Mouse (Mus musculus): ENCODE results near the gene Dazap2.

The Dazap2 gene

DNA sequence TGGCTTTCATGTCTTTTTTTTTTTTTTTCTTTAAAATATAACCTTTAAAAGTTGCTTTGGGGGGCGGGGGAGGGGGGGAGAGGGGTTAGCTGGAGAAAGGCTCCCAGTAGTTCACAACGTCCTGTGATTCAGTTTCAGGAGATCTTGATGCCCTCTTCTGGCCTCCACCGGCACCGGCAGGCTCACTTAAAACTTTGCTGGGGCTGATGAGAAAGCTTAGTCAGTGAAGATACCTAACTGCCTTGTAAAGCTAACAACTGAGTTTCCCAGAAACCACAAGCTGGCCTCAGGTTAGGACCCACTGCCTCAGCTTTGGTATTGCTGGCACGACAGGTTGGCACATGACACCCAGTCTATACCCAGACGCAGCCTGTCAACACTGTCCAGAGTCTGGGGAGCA lies 22.5 kb downstream of the Dazap2 start:
- DNase-seq (ENCODE audit: low spot score in 2 of 2): no peak

DNA sequence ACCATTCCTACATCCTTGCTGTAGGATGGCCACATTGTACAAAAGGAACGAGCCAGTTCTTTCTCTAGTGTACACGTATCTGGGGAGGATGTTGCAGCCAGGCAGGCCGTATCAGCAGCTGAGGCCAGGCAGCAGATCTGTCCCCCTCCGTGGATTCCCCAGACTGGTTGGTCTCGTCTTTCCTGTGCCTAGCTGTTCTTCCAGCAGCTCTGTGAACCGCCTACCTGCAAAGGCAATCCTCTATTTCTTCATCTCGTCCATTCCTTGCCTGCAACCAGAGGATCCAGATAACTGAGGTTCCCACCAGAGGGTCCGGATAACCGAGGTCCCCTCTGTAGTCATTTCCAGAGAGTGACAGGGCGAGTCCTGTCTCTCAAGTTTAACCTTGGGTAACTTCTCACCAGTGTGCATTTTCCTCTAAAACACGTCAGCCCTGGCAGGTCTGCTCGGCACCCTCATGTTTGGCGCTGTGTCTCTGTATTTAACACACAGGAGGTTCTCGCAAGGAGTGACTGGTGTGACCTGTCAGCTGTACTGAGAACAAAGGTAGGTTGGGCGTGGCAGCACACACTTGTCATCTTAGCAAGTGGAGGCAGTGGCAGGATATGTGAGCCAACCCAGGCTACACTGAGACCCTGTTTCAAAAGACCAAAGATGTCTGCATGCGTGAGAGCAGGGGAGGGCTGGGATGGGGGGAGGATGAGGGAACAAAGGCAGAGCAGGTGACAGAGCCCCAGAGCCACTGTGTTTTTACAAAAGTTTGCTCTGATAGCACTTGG lies 25.0 kb downstream of the Dazap2 start:
- no peak for DNase-seq (ENCODE audit: low spot score in 2 of 2)

- DNase-seq (ENCODE audit: low spot score in 2 of 2): no peak
Observed at GRCm38 (mm10) chr15:100641226-100641810, 26.2 kb downstream of the Dazap2 start.

DNA sequence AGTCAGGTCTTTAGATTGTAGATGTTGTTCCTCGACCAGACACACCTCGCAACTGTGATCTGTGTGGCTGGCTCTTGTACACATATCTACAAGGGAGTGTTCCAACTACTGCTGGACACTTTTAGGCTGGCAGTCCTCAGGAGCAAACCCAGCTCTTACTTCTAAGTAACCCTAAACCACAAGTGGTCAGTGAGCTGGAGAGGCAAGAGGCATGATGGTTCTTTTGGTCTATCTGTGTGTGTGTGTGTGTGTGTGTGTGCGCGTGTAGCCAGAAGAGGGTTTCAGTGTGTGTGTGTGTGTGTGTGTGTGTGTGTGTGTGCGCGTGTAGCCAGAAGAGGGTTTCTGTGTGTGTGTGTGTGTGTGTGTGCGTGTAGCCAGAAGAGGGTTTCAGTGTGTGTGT lies 27.3 kb downstream of the Dazap2 start:
- no peak for DNase-seq (ENCODE audit: low spot score in 2 of 2)

DNA sequence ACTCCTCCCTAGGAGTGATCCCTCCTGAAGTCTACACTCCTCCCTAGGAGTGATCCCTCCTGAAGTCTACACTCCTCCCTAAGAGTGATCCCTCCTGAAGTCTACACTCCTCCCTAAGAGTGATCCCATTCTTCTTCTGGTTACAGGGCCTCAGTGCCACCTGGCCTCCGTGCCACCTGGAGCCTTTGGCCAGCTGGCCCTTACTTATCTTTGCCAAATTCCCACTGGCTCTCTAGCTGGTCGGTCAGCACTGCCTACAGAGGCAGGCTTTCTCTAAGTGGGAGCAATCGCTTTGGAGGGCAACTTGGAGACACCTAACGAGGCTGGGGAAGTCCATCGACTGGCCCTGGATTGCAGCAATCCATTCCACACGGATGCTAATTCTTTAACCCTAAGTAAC lies 31.0 kb downstream of the Dazap2 start:
- no peak for DNase-seq (ENCODE audit: low spot score in 2 of 2)

DNA sequence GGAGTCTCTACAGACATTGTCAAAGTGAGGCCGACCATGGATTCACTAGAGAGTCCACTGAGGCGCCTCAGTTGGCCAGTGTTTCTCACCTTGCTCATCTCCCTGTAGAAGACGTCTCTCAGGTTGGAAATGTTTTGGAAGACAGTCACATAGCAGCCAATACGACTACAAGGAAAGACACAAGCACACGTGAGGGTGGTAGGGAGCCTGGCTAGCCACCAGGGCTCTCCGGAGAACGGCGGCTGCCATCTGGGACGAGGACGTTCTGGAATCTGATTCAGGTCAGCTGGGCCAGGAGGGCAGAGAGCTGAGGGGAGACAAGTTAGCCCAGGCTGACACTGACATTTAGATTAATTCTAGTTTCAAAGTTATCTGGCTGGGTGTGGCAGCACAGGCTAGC lies 35.0 kb downstream of the Dazap2 start:
- DNase-seq (ENCODE audit: low spot score in 2 of 2): no peak

GRCm38 (mm10) chr15:100651610-100652009 lies 36.5 kb downstream of the Dazap2 start:
- DNase-seq (ENCODE audit: low spot score in 2 of 2): no peak

DNA sequence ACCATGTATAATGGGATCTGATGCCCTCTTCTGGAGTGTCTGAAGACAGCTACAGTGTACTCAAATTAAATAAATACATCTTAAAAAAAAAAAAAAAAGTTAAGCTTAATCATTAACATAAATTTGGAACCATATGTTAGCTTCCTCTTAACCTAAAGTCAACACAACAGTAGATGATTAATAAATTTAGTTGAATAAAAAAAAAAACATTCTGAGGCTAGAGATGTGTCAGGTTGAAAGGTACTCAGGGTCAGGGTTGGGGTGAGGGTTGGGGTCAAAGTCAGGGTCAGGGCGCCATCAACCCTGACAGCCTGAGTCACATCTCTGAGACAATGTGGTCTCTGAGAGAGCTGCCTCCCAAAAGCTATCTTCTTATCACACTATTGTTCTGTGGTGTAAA lies 39.1 kb downstream of the Dazap2 start:
- DNase-seq (ENCODE audit: low spot score in 2 of 2): no peak

DNA sequence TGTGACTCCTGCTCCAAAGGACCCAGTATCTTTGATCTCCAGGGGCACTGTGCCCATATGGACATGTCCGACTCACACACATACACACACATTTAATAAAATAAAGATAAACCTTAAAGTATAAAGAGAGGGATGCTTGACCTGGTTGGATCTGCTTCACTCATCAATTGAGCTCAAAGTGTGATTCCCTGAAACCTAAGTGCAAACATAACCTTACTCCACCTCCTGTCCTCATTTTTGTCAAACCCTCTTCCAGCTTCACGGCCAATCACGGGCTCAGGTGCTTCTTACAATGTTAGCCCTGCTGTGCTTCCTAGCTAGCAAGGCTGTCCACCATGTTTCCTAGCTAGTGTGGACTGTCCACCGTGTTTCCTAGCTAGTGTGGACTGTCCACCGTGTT lies 40.1 kb downstream of the Dazap2 start:
- DNase-seq (ENCODE audit: low spot score in 2 of 2): no peak

GRCm38 (mm10) chr15:100660306-100660705 lies 45.2 kb downstream of the Dazap2 start:
- DNase-seq (ENCODE audit: low spot score in 2 of 2): peak; percentile 44 to 50

DNA sequence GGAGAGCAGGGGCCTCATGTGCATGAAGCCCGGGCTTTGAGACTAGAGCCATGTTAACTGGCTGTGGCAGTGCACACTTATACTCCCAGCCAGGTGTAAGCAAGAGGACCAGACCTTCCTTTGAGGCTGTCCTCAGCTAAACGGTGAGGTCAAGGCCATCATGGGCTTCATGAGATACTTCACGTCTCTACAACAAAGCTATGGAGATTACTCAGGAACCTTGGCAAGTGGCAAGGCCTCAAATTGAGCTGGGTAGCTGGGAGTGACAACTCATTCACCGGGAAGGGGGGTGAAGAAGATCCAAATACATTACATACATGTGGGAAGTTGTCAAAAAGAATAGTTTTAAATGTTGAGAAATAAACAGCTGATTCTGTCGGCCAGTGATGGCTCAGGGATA lies 45.7 kb downstream of the Dazap2 start:
- no peak for DNase-seq (ENCODE audit: low spot score in 2 of 2)

DNA sequence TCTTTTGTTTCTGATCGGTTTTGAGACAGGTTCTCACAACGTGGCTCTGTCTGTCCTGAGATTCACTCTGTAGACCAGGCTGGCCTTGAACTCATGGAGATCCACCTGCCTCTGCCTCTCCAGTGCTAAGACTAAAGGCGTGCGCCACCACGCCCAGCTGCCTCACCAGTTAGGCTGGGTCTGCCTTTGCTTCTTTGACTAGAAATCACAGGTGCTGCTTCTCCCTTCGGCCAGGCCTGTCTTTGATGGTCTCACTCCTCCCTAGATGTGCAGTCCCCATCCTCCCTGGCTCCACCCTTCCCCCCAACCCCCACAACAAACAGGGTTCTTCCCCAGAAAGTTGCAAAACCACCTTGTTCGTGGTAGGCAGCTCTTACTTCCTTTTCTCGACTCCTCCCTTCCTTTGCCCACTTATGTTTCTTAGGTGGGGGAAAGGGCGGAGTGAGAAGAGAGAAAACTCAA lies 49.7 kb downstream of the Dazap2 start:
- DNase-seq (ENCODE audit: low spot score in 2 of 2): no peak

- no peak for DNase-seq (ENCODE audit: low spot score in 2 of 2)
Observed at GRCm38 (mm10) chr15:100665411-100666218, 50.5 kb downstream of the Dazap2 start.

DNA sequence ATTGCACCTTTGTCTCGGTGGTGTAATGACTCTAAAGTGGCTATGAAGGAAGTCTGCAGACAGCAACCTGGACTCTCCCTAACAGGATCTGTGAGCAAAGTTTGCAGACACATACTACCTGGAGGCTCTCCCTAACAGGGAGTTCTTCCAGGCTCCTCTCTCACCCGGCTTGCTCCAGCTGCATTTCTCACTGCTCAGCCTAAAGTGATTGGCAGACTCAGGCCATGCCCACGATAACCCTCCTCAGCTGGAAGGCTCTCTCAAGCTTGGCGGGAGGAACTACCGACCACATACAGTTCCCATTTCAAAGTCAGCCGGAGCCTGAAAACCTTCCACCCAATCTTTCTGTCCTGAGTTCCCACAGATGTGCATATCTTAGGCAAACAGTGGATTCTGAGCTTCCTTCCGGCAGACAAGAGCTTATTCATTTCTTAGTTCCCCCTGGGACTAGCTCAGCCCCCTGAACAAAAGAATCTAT lies 51.1 kb downstream of the Dazap2 start:
- DNase-seq (ENCODE audit: low spot score in 2 of 2): no peak

DNA sequence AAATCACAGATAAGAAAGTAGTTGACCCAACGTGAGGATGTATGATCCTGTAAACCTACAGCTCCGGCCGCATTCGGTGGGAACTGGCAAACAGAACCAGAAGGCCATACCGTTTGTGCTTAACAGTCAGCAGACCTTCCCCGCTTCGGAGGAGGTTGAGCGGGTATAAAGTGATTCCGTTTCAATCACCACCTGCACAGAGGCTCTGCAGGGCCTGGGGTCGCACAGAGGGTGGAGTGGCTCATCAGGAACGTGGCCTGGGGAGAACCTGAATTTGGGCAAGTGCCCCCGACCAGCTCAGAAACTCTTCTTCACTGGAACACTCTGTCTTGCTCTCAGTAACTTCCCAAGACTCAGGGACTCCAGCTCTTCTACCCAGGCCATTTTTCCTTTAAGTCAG lies 51.7 kb downstream of the Dazap2 start:
- DNase-seq (ENCODE audit: low spot score in 2 of 2): no peak

- no peak for DNase-seq (ENCODE audit: low spot score in 2 of 2)
Observed at GRCm38 (mm10) chr15:100667420-100667819, 52.3 kb downstream of the Dazap2 start.

DNA sequence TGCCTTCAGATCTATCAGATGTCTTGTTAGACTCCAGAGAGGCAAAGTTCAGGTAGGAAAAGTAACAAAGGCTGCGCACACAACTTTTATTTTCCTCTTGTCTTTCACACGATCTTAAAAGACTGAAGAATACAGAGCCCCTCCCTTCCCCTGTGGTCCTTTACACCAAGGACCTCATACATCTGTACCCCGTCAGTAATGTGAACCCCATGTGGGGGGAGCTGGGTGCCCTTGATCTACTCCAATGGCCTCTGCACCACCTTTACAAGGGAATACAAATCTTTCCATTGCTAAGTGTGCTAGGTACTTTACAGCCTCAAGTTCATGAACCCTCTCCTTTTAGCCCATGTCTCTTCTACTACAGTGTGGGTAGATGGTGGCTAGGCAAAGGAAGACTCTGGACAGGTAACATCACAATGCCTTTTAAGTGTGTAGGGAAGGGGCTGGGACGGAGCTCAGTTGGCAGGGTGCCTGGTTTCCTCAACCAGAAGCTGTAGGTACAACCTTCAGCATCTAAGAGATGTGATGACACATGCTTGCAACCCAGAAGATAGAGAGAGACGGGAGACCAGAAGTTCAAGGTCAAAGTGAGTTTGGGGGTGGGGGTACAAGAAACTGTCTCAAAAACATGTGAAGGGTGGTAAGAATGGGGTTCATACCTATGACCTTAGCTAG lies 52.9 kb downstream of the Dazap2 start:
- no peak for DNase-seq (ENCODE audit: low spot score in 2 of 2)

- DNase-seq (ENCODE audit: low spot score in 2 of 2): no peak
Observed at GRCm38 (mm10) chr15:100669337-100669736, 54.2 kb downstream of the Dazap2 start, which contains the start of gene Bin2. Gene Bin2, minus strand, starts transcription at chr15:100669553.

- DNase-seq (ENCODE audit: low spot score in 2 of 2): no peak
Observed at GRCm38 (mm10) chr15:100670004-100670403, 54.9 kb downstream of the Dazap2 start.
